Mouse (Mus musculus): ENCODE results near the gene Hgfac.

DNA sequence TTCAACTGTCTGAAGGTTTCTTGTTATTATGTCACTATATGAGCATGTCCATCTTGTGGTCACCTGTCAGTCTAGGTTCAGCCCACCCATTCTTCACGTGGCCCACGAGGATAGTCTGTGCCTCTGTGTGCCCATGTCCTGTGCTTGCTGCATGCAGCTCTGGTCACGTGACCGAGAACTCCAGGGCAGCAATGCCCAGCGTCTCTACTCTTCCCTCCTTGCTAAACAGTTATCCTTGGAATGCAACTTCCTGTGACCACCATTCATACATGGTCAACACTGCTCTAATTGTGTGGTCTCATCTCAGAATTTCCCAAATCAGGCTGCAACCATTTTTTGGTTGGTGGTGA lies 48.3 kb downstream of the Hgfac start:
- TF ChIP-seq CTCF (conservative IDR thresholded peaks at IDR 0.05; ENCODE audit: insufficient read depth, insufficient read length, low read depth, low read length), result no peak
- TF ChIP-seq POLR2A (IDR thresholded peaks at IDR 0.05; ENCODE audit: low read depth, low read length), result no peak

Data from kidney, adult 2 months (tissue).